Mouse (Mus musculus): ENCODE data around the gene Snrpb2. TPM values are rescaled to one million over a fixed set of nuclear protein-coding genes. Genes with fewer than 3 reads are reported as not detected.

Snrpb2 gene
- polyA plus RNA-seq, 1 experiment from 2014 or later = 81.7 TPM

- Histone ChIP-seq H3K9ac (ENCODE audit: low read length) (no peak overlapping the region), H3K36me3 (ENCODE audit: control insufficient read depth, insufficient read depth, low read length) (no peaks in the 10 kb centered on the region), H3K4me3 (ENCODE audit: low read depth, low read length) (no peak overlapping the region), H3K9me3 (ENCODE audit: control insufficient read depth, low read length) (no peaks in the 10 kb centered on the region), H3K4me2 (ENCODE audit: low read length) (no peak overlapping the region), H3K4me1 (replicated peaks; ENCODE audit: control insufficient read depth, insufficient read depth, low read length) (peaks cover 5% of the 10 kb centered on the region), H3K27me3 (replicated peaks; ENCODE audit: control insufficient read depth, insufficient read depth, low read length) (no peaks in the 10 kb centered on the region), H3K27ac (ENCODE audit: low read depth) (no peak overlapping the region)
- WGBS = 62% methylated on average over 10 of the region's 10 CpGs
- DNase-seq (ENCODE audit: low spot score) = no peak
- ATAC-seq (replicated peaks; ENCODE audit: low FRiP score, low TSS enrichment, low read depth) = no peak
Measured at GRCm38 (mm10) chr2:143032378-143033255, 30.2 kb upstream of the Snrpb2 start.

- DNase-seq (ENCODE audit: low spot score) (peak; percentile 57), ATAC-seq (replicated peaks; ENCODE audit: low FRiP score, low TSS enrichment, low read depth) (no peak)
- Histone ChIP-seq H3K4me3 (ENCODE audit: low read depth, low read length) (no peak overlapping the region), H3K36me3 (ENCODE audit: control insufficient read depth, insufficient read depth, low read length) (no peaks in the 10 kb centered on the region), H3K9ac (ENCODE audit: low read length) (no peak overlapping the region), H3K4me2 (ENCODE audit: low read length) (peak overlapping the region; percentile 31), H3K9me3 (ENCODE audit: control insufficient read depth, low read length) (no peaks in the 10 kb centered on the region), H3K27me3 (replicated peaks; ENCODE audit: control insufficient read depth, insufficient read depth, low read length) (no peaks in the 10 kb centered on the region), H3K27ac (ENCODE audit: low read depth) (peak overlapping the region; percentile 23; the same call in 1 of the 2 replicates), H3K4me1 (replicated peaks; ENCODE audit: control insufficient read depth, insufficient read depth, low read length) (peaks cover 5% of the 10 kb centered on the region)
- WGBS = 47% methylated on average over 7 of the region's 7 CpGs
Measured at GRCm38 (mm10) chr2:143034350-143035085, 28.3 kb upstream of the Snrpb2 start.

- H3K27ac ChIP-seq (ENCODE audit: low read depth) = peak overlapping the region; percentile 23; the same call in 1 of the 2 replicates
- H3K27me3 ChIP-seq (replicated peaks; ENCODE audit: control insufficient read depth, insufficient read depth, low read length) = no peaks in the 10 kb centered on the region
- H3K9ac ChIP-seq (ENCODE audit: low read length) = no peak overlapping the region
- no peak overlapping the region for H3K4me3 ChIP-seq (ENCODE audit: low read depth, low read length)
- no peak for ATAC-seq (replicated peaks; ENCODE audit: low FRiP score, low TSS enrichment, low read depth)
- H3K4me2 ChIP-seq (ENCODE audit: low read length) = peak overlapping the region; percentile 31
- no peaks in the 10 kb centered on the region for H3K36me3 ChIP-seq (ENCODE audit: control insufficient read depth, insufficient read depth, low read length)
- 63% methylated on average over 10 of the region's 10 CpGs for WGBS
- peaks cover 5% of the 10 kb centered on the region for H3K4me1 ChIP-seq (replicated peaks; ENCODE audit: control insufficient read depth, insufficient read depth, low read length)
- no peaks in the 10 kb centered on the region for H3K9me3 ChIP-seq (ENCODE audit: control insufficient read depth, low read length)
- no peak for DNase-seq (ENCODE audit: low spot score)
Measured at GRCm38 (mm10) chr2:143035086-143035593, 27.7 kb upstream of the Snrpb2 start.

- no peak for DNase-seq (ENCODE audit: low spot score)
- no peaks in the 10 kb centered on the region for H3K9me3 ChIP-seq (ENCODE audit: control insufficient read depth, low read length)
- WGBS = 94% methylated on average over 1 of the region's 1 CpGs
- H3K4me3 ChIP-seq (ENCODE audit: low read depth, low read length) = no peak overlapping the region
- no peak overlapping the region for H3K27ac ChIP-seq (ENCODE audit: low read depth)
- ATAC-seq (replicated peaks; ENCODE audit: low FRiP score, low TSS enrichment, low read depth) = no peak
- no peak overlapping the region for H3K4me2 ChIP-seq (ENCODE audit: low read length)
- no peaks in the 10 kb centered on the region for H3K27me3 ChIP-seq (replicated peaks; ENCODE audit: control insufficient read depth, insufficient read depth, low read length)
- H3K9ac ChIP-seq (ENCODE audit: low read length) = no peak overlapping the region
- H3K36me3 ChIP-seq (ENCODE audit: control insufficient read depth, insufficient read depth, low read length) = no peaks in the 10 kb centered on the region
- no peaks in the 10 kb centered on the region for H3K4me1 ChIP-seq (replicated peaks; ENCODE audit: control insufficient read depth, insufficient read depth, low read length)
Measured at GRCm38 (mm10) chr2:143041596-143041995, 21.2 kb upstream of the Snrpb2 start.

- no peaks in the 10 kb centered on the region for H3K9me3 ChIP-seq (ENCODE audit: control insufficient read depth, low read length)
- H3K27ac ChIP-seq (ENCODE audit: low read depth) = no peak overlapping the region
- H3K36me3 ChIP-seq (ENCODE audit: control insufficient read depth, insufficient read depth, low read length) = no peaks in the 10 kb centered on the region
- no peak overlapping the region for H3K4me2 ChIP-seq (ENCODE audit: low read length)
- 0 out of 2 replicates have a peak, but pooled peaks cover 3% of the 10 kb centered on the region for H3K27me3 ChIP-seq (replicated peaks; ENCODE audit: control insufficient read depth, insufficient read depth, low read length)
- ATAC-seq (replicated peaks; ENCODE audit: low FRiP score, low TSS enrichment, low read depth) (no peak), DNase-seq (ENCODE audit: low spot score) (no peak)
- no peaks in the 10 kb centered on the region for H3K4me1 ChIP-seq (replicated peaks; ENCODE audit: control insufficient read depth, insufficient read depth, low read length)
- H3K9ac ChIP-seq (ENCODE audit: low read length) = no peak overlapping the region
- no peak overlapping the region for H3K4me3 ChIP-seq (ENCODE audit: low read depth, low read length)
Measured at GRCm38 (mm10) chr2:143055251-143055650, 7.6 kb upstream of the Snrpb2 start.

GRCm38 (mm10) chr2:143056736-143057135 lies 6.1 kb upstream of the Snrpb2 start:
- DNase-seq (ENCODE audit: low spot score) = no peak
- no peak for ATAC-seq (replicated peaks; ENCODE audit: low FRiP score, low TSS enrichment, low read depth)
- Histone ChIP-seq H3K36me3 (ENCODE audit: control insufficient read depth, insufficient read depth, low read length) (no peaks in the 10 kb centered on the region), H3K4me3 (ENCODE audit: low read depth, low read length) (no peak overlapping the region), H3K4me2 (ENCODE audit: low read length) (no peak overlapping the region), H3K4me1 (replicated peaks; ENCODE audit: control insufficient read depth, insufficient read depth, low read length) (no peaks in the 10 kb centered on the region), H3K9me3 (ENCODE audit: control insufficient read depth, low read length) (no peaks in the 10 kb centered on the region), H3K27me3 (replicated peaks; ENCODE audit: control insufficient read depth, insufficient read depth, low read length) (0 out of 2 replicates have a peak, but pooled peaks cover 3% of the 10 kb centered on the region), H3K27ac (ENCODE audit: low read depth) (no peak overlapping the region), H3K9ac (ENCODE audit: low read length) (no peak overlapping the region)
- 82% methylated on average over 5 of the region's 5 CpGs for WGBS

GRCm38 (mm10) chr2:143062432-143062811 lies 417 bp upstream of the Snrpb2 start:
- peak overlapping the region; percentile 60 for H3K4me2 ChIP-seq (ENCODE audit: low read length)
- 0 out of 2 replicates have a peak, but pooled peaks have one; percentile 13 for ATAC-seq (replicated peaks; ENCODE audit: low FRiP score, low TSS enrichment, low read depth)
- H3K9me3 ChIP-seq (ENCODE audit: control insufficient read depth, low read length) = no peaks in the 10 kb centered on the region
- H3K27ac ChIP-seq (ENCODE audit: low read depth) = no peak overlapping the region
- H3K4me1 ChIP-seq (replicated peaks; ENCODE audit: control insufficient read depth, insufficient read depth, low read length) = peaks cover 2% of the 10 kb centered on the region
- H3K9ac ChIP-seq (ENCODE audit: low read length) = no peak overlapping the region
- H3K27me3 ChIP-seq (replicated peaks; ENCODE audit: control insufficient read depth, insufficient read depth, low read length) = 0 out of 2 replicates have a peak, but pooled peaks cover under 1% of the 10 kb centered on the region
- peaks cover 25% of the 10 kb centered on the region for H3K36me3 ChIP-seq (ENCODE audit: control insufficient read depth, insufficient read depth, low read length)
- H3K4me3 ChIP-seq (ENCODE audit: low read depth, low read length) = peak overlapping the region; percentile 92
- WGBS = 52% methylated on average over 6 of the region's 6 CpGs
- DNase-seq (ENCODE audit: low spot score) = no peak

GRCm38 (mm10) chr2:143065914-143066313 lies 3.1 kb downstream of the Snrpb2 start:
- H3K4me2 ChIP-seq (ENCODE audit: low read length) = no peak overlapping the region
- no peak overlapping the region for H3K9ac ChIP-seq (ENCODE audit: low read length)
- 97% methylated on average over 3 of the region's 3 CpGs for WGBS
- no peak for ATAC-seq (replicated peaks; ENCODE audit: low FRiP score, low TSS enrichment, low read depth)
- H3K4me1 ChIP-seq (replicated peaks; ENCODE audit: control insufficient read depth, insufficient read depth, low read length) = peaks cover 2% of the 10 kb centered on the region
- H3K4me3 ChIP-seq (ENCODE audit: low read depth, low read length) = no peak overlapping the region
- no peak for DNase-seq (ENCODE audit: low spot score)
- H3K27me3 ChIP-seq (replicated peaks; ENCODE audit: control insufficient read depth, insufficient read depth, low read length) = no peaks in the 10 kb centered on the region
- peaks cover 53% of the 10 kb centered on the region for H3K36me3 ChIP-seq (ENCODE audit: control insufficient read depth, insufficient read depth, low read length)
- H3K9me3 ChIP-seq (ENCODE audit: control insufficient read depth, low read length) = no peaks in the 10 kb centered on the region
- no peak overlapping the region for H3K27ac ChIP-seq (ENCODE audit: low read depth)
